Mouse (Mus musculus): Measurements from ENCODE around the gene Prmt1.

- TF ChIP-seq CTCF (IDR thresholded peaks at IDR 0.05; ENCODE audit: low read depth) = no peak
- TF ChIP-seq EP300 (IDR thresholded peaks at IDR 0.05; ENCODE audit: low read depth) = no peak
Observed at GRCm38 (mm10) chr7:44938680-44939079, 47.7 kb downstream of the Prmt1 start.

All from liver, embryonic 14.5 days (tissue).